Mouse (Mus musculus) yolk sac, embryonic 10.5 days (tissue): Measurements from ENCODE around the gene Trim25.
"Not testable (repeated sequence)": the region's sequence is repeated elsewhere in the genome, so short reads cannot be mapped to it uniquely, and the experiment has no call there.

Source experiments
- DNase-seq: peaks from one replicate; pipeline ENCODE4 v3.0.0-alpha.2; 2017; ENCODE audit warnings: low spot score

Trim25 gene

DNA sequence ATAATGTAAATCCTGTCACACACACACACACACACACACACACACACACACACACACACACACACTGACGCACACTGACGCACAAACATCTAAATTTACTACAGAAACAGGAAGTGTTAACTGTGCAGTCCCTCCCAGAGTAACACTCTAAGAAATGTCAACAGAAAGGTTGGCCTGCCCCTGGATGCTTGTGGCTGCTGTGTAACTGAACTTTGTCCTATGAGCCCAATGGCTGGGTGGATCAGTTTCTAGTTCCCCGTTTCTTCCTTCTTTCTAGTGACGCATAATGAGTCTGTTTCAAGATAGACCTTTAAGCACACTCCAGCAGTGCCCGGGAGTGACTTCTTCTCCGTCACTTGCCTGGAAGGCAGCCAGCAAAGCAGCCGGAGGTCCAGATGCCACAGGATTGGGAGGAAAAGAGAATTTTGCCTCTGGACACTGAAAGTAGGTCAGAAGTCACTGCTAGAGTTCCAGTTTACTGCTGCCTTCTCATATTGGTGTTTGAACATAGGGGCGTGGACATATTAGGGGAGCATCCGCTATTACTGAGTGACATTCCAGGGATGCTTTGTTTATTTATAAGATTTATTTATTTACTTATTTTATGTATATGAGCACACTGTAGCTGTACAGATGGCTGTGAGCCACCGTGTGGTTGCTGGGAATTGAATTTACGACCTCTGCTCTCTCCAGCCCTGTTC, 25.2 kb downstream of the Trim25 start:
- peak; percentile 86 for DNase-seq

DNA sequence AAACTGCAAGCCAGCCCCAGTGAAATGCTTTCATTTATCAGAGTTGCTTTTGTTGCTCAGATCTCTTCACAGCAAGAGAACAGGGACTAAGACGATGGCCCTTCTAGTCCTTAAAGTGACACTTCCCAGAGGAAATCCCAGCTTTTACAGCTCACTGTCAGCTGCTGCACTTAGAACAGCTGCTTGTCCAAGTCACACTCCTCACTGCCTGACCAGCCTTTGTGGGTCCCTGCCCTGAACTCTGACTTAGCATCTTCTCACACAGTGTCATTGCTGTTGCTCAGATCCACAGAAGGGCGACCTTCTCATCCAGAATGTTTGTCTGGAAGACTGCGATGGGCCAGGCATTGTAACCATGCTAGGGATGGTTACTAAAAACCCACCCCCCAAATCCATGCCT, 26.4 kb downstream of the Trim25 start:
- no peak for DNase-seq

DNA sequence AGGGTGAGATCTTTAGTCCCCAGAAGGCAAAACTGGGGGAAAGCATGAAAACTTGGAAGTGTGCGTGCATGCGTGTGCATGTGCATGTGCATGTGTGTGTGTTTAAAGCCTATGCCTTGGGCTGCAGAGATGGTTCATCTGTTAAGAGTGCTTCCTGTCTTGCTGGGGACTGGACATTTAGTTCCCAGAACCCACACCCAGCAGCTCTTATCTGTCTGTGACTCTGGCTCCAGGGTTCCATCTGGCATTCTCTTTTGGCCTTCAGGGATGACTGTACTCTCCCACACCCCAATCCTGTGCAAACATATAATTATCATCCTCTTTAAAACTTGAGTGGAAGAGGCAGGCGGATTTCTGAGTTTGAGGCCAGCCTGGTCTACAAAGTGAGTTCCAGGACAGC, 26.9 kb downstream of the Trim25 start:
- DNase-seq, result no peak

DNA sequence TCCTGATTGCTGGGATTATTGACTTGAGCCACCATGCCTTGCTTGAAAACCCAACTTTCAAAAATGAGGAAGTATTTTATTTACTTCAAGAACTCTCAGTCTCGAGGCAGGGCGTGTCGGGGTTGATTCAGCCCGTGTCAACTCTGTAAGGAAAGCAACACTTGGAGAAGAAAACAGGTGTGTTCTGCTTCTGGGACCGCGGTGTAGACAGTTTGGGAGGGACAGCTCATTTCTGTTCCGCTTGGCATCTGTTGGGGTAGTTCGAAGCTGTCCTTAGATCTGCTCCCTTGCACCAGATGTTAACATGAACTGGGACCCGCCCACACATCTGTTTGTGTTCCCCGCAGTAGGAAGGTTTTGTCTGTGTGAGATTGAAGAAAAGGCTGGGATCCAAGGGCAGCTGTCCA, 28.8 kb downstream of the Trim25 start:
- no peak for DNase-seq

DNA sequence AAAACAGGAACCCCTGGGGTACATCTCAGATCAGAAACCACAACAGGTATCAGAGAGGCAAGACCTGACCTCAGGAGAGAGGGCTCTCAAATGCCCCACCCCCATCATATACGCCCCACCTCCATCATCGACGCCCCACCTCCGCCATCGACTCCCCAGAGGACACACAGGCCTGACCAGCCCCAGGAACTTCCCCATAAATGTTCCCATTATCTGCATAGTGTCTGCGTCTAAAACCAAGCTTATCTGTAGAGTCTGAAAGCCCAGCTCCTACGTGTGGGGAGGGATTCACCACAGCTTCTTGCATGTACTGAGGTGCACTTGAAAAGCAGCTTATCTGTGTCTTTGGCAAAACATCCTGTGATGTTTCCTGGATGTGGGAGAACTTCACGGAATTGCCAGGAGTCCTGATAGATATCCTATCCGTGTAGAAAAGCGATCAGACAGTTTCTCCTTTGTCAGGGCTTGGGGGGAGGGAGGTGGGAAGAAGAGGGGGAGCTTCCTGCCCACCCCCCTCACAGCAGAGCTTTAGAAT, 29.8 kb downstream of the Trim25 start:
- no peak for DNase-seq

DNA sequence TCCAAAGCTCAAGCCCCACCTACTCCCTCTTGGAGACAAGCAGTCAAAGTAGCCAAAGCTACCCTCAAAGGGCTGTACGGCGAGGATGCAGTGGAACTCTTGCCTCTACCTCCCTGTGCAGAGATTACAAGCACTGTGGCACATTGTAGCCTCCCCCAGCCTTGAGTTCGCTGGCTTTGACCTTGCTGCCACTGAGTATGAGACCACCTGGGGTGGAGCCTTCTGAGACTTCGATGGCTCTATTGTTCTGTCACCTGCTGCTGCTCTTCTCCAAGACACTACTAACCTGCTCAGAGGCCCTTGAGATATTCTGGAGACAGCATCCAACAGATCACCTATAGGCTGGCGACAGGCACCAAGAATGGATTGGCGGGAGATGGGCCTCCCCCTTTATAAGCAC, 31.4 kb downstream of the Trim25 start:
- DNase-seq, result no peak

DNA sequence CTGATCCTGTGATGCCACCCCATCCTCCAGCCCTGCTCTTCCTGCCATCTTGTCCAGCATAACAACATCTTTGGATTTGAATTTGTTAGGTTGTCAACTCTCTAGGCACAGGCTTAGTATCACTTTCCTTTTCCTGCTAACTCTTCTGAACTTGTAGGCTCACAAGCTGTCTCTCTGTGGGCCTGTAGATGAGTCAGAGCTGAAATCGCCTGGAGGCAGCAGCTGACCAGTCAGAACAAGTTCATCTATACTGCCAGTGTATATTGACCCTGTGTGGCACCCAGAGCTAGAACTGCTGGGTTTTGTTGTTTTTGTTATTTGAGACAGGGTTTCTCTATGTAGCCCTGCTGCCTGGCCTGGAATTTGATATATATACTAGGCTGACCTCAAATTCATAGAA, 32.0 kb downstream of the Trim25 start:
- no peak for DNase-seq

DNA sequence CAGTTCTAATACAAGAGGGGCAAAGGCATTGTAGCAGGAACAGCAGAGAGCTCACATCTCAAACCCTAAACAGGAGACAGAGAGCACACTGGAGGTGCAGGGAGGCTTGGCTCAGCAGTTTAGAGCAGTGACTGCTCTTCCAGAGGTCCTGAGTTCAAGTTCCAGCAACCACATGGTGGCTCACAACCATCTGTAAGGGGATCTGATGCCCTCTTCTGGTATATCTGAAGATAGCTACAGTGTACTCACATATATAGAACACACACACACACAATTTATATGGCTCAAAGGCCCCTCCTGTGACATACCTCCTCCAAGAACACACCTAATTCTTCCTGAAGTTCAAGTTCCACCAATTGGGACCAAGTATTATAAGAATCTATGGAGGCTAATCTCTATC, 35.4 kb downstream of the Trim25 start:
- no peak for DNase-seq

DNA sequence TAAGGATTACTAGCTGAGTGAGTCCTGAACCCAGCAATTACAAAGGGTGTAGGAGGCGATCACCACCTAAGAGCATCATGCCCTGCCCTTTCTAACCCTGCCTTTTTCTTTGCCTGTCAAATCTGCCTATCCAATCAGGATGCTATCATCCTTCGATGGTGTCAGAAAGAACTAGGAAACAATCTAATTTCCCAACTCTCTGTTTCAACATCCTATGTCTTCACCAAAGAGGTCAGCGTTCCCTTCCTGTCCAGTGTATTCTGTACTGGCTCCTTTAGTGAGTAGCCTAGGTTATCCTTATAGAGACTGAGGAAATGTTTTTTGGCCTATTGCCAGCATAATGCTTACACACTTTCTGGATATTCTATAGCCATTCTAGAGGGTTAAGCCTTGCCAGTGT, 36.4 kb downstream of the Trim25 start:
- no peak for DNase-seq

DNA sequence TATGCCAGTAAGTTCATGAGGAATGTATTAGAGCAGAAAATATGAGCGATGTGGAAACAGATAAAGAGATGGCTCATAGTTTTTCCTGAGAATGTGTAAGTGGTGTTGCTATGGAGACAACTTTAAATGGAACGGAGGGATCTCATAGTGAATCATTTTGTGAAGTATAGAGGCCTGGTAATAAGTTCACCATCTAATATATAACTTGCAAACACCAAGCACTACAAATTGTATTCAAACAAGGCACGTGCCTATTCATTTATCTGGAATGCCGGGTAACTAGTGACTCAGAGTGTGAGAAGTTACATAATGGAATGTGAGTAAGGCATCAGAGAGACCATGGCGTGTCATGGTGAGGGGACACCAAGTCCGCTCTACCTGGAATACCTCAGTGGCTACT, 39.3 kb downstream of the Trim25 start:
- no peak for DNase-seq

DNA sequence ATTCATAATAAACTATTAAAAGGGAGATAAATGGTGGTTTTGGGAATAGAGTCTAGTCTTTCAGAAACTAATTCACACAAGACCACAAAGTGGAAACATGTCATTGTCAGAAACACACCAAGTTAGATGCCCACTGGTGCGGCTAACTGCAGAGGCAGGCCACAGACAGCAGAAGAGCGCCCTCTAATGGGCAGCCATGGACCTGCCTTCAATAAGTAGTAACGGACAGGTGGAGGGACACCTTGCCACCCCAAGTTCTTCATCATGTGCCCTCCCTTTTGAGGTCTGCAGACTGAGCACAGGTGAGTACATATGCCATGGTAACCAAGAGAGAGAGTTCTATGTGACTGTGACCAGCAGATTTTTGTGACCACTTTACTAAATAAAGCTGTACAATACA, 40.1 kb downstream of the Trim25 start:
- no peak for DNase-seq

DNA sequence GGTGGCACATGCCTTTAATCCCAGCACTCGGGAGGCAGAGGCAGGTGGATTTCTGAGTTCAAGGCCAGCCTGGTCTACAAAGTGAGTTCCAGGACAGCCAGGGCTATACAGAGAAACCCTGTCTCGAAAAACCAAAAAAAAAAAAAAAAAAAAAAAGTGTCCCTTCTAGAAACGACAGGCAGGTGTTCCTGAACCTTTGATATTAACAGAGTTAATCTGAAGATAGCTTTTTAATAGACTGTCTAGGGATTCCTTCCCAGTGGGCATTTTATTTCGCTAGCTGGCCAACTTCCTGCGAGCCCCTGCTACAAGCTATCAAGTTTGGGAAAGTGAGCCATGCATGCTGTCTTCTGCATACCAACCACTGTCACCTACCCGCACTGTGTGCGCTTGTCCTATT, 41.9 kb downstream of the Trim25 start:
- DNase-seq, result not testable (repeated sequence)

DNA sequence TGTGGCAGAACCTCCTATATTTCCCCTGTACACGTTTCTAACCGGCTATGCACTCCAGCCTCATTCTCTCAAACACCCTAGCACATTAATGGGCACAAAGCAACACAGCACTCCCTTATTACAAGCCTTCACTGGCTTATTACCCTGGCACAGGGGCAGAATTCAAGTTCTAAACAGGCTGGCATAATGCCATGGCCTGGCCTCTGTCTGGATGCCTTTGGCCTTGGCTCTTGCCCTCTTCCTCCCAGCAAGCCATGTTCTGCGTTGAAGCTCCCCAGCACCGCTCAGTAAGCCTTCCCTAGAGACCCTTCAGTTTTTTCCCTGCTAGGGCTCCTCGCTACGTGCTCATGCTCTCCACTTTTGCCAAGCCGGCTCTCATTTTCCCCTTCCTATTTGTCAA, 43.9 kb downstream of the Trim25 start:
- no peak for DNase-seq

DNA sequence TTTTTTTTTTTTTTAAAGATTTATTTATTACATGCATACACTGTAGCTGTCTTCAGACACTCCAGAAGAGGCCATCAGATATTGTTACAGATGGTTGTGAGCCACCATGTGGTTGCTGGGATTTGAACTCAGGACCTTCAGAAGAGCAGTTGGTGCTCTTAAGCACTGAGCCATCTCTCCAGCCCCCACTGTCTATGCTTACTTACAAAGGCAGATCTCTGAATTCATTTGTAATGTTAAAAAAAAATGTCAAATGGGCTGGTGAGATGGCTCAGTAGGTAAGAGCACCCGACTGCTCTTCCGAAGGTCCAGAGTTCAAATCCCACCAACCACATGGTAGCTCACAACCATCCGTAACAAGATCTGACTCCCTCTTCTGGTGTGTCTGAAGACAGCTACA, 46.3 kb downstream of the Trim25 start:
- DNase-seq, result not testable (repeated sequence)

DNA sequence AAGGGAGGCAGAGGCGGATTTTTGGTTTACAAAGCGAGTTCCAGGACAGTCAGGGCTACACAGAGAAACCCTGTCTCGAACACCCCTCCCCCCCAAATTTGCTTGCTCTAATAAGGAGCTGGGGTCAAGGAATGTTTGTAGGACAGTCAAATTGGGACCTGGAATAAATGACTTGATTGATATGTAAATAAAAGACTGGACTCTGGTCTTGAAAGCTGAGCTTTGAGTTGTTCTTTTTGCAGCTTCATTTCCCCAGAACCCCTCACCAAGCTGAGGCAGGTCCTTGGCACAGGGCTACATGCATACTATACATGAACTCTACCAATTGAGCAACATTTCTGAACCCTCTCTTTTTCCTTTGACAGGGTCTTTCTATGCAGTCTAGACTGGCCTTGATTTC, 46.8 kb downstream of the Trim25 start:
- no peak for DNase-seq

DNA sequence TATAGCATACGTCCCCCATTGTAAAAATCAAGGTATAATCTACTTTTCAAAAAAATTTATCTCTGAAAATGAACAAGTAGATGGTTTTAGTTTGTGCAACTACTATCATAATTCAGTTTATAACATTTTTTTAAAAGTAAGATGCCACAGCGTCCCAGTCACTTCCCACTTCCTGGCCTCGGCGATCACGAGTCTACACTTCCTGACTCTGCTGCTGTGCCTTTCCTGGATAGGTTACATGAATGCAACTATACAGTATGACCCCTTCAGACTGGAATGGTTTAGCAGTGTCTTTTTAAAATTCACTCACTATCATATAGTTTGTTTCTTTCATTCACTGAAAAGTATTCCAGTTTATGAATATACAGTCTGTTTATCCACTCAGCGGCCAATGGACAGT, 52.6 kb downstream of the Trim25 start:
- no peak for DNase-seq

DNA sequence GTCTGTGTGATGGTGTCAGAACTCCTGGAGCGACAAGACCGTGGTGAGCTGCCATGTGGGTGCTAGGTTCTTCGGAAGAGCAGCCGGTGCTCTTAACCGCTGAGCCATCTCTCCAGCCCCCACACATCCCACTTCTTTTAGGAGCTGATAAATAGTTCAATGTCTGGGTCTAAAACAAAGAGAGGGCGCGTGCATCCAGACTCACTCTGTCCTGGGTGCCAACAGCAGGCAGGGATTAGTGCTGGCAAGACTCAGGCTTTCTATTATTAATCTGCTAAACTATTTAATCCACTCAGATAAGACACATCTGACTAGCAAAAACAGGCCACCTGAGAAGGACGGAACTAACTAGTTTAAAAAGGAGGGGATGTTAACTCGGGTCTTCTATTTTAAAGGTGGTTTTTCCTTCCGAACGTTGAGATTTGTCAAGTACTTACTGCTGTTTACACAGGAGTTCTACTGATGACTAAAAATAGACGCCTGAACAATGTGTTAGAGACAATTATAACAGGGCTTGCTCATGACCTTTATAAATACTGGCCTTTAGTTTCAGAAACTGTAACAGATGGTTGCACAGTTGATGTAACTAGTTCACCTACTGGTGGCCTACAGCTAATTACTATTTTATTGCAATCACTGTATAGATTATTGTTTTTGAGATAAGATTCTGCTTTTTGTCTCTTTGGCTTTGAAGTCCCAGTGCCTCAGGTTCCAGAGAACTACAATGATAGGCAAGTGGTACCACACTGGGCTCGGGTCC, 56.9 kb downstream of the Trim25 start:
- no peak for DNase-seq

DNA sequence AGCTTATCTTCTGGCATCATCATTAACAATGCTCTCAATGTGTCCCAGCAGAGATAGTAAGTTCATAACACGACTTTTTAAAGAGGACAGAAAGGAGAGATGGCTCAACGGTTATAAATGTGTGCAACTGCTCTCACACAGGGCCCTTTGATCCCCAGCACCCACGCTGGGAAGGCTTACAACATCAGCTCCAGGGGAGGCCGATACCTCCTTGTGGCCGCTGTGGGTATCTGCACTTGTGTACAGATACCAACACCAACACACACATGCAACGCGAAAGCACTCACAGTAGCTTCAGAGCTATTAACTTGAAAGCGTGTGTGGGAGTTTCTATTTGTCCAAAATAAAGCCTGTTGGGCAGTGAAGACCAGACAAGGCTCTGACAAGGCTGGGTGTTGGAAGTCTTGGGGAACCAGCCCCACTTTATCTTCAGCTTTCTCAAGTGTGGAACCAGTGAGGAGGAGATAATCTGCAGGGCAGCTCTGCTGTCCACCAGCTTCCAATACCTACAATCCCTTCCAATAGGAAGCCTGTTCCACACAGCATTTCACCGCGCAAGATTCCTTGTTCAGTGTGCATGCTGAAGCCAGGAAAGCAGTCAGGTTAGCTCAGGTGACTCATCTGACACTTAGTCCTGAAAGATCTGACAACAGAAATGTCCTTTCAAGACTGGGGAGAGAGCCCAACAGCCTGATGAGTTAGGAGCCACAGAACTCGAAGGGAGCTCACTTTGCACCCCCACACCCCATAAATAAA, 59.5 kb downstream of the Trim25 start:
- DNase-seq, result no peak

DNA sequence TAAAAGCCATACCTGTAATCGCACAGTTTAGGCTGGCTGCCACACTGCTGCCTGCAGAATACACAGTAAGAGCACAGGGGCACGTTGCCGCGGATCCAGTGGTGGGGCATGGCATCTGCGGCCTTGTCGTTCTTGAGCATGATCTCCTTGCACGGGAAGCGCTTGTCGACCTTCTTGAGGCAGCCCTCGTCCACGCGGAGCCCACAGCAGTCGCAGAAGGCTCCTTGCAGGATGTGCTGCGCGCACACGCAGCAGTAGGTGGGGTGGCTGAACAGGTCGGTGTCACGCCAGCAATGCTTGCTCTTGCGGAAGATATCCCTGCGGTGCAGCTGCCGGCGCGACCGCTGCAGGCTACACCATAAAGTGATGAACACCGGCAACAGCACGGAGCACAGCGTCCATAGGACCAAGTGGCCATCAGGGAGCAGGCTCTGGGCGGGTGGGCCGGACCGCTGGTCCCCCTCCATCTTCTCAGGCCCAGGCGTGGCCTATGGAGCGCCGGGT, 60.8 kb downstream of the Trim25 start:
- DNase-seq, result no peak

DNA sequence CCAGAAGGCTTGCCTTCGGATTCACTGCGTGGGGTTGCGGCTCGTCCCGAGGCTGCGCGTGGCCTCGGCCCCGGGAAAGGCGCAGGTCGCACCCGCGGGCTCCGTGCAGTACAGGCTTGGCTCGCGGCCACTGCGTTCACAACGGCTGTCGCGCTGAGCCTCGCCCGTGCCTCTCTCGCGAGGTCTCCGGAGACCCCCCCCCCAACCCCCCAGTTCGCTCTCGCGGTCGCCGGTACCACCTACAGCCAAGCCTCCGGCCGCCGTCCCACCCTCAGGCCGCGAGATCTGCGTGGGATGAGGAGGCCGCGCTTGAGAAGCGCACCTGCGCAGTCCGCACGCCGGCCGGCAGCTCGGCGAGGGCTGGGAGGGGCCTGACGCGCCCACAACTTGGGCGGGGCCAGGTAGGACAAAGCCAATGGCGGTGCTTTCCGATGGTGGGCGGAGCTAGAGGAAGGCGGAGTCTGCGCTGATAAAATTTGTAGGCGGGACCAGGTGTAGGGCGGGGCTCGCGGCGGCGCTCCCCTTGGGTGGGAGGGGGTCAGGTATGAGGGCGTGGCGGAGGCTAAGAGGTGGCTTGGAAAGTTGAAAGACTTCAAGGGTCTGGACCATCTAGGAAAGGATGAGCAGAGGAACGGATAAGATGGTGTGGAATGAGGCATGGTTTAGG, 61.4 kb downstream of the Trim25 start:
- peak; percentile 93 for DNase-seq

DNA sequence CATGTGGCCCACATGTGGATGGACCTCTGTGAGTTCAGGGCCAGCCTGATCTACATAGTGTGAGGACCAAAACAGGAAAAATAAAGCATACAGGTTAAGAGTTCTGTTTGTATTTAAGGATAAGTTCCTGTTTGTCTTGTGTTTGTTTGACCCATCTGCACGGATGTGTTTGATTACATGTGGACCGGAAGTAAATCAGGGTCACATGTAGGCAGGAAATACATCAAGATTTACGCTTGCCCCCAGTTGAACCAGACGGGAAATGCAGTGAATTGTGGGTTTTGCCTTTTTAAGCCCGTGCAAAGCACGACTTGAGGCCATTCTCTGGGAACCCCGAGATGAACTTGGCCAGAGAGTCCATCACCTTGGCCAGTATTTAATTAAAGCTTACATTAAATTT, 62.2 kb downstream of the Trim25 start:
- DNase-seq, result no peak

DNA sequence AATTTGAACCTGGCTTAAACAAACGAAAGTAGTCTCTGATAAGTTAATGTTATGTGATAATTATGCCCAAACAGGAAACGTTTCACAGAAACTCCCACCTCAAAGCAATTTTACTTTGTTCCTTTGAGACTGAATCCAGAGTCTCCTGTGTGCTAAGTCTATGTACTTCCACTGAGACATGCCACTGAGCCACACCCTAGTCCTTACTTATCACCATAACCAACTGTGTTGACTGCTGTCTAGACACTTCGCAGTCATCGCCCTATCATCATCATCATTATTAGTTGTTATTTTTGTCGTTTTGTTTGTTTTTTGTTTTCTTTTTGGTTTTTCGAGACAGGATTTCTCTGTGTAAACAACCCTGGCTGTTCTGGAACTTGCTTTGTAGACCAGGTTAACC, 65.1 kb downstream of the Trim25 start:
- DNase-seq, result no peak
